ENCODE assay signal across 8 mouse cellular contexts in the genomic region with DNA sequence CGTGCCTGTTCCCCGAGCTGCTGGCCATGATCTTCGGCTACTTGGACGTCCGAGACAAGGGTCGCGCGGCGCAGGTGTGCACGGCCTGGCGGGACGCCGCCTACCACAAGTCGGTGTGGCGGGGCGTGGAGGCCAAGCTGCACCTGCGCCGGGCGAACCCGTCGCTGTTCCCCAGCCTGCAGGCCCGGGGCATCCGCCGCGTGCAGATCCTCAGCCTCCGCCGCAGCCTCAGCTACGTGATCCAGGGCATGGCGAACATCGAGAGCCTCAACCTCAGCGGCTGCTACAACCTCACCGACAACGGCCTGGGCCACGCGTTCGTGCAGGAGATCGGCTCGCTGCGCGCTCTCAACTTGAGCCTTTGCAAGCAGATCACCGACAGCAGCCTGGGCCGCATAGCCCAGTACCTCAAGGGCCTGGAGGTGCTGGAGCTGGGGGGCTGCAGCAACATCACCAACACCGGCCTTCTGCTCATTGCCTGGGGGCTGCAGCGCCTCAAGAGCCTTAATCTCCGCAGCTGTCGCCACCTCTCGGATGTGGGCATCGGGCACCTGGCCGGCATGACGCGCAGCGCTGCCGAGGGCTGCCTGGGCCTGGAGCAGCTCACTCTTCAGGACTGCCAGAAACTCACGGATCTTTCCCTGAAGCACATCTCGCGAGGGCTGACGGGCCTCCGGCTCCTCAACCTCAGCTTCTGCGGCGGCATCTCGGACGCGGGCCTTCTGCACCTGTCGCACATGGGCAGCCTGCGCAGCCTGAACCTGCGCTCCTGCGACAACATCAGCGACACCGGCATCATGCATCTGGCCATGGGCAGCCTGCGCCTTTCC. TPM values are rescaled to one million over a fixed set of nuclear protein-coding genes. Genes with fewer than 3 reads are reported as not detected.
DNase-seq lines count a peak whose midpoint lies in the region; ATAC-seq and TF ChIP-seq lines count a peak whose summit lies in the region.

No protein-coding gene starts in this region.

- under 1% methylated on average over 70 of the region's 70 CpGs for WGBS in intestine, postnatal 0 days
- WGBS in limb, embryonic 13.5 days = 1% methylated on average over 70 of the region's 70 CpGs
- under 1% methylated on average over 70 of the region's 70 CpGs for WGBS in midbrain, embryonic 15.5 days

- ATAC-seq in intestine, postnatal 0 days = peak; percentile 36
- no peak for ATAC-seq in limb, embryonic 13.5 days (ENCODE audit: low FRiP score, low read depth)
- peak; percentile 38 for ATAC-seq in midbrain, embryonic 15.5 days (replicated peaks)

- peak; percentile 33; the same call in 1 of the 2 replicates for TF ChIP-seq CTCF in intestine, postnatal 0 days (IDR thresholded peaks at IDR 0.05; ENCODE audit: low read depth)

- peak; percentile 51 to 60 for DNase-seq in lung, adult 18-20 months
- DNase-seq in lung, postnatal 25 days (ENCODE audit: low spot score) = no peak
- DNase-seq in embryo, embryonic 10 days (ENCODE audit: low spot score) = peak; percentile 69
- DNase-seq in gastrocnemius, postnatal 25 days = peak; percentile 58
- DNase-seq in spleen, postnatal 14 days (ENCODE audit: low spot score in 2 of 2) = peak; percentile 39 to 56

- peaks cover 20% of the 10 kb centered on the region for H3K36me3 ChIP-seq in intestine, postnatal 0 days (ENCODE audit: control insufficient read depth, insufficient read depth)
- H3K36me3 ChIP-seq in limb, embryonic 13.5 days = peaks cover 11% of the 10 kb centered on the region; the same call in 1 of the 2 replicates
- 0 out of 2 replicates have a peak, but pooled peaks cover 5% of the 10 kb centered on the region for H3K36me3 ChIP-seq in midbrain, embryonic 15.5 days (replicated peaks)

- H3K27me3 ChIP-seq in intestine, postnatal 0 days (replicated peaks; ENCODE audit: control insufficient read depth, insufficient read depth, low read length) = no peaks in the 10 kb centered on the region
- H3K27me3 ChIP-seq in limb, embryonic 13.5 days = no peaks in the 10 kb centered on the region
- no peaks in the 10 kb centered on the region for H3K27me3 ChIP-seq in midbrain, embryonic 15.5 days (replicated peaks)

- peaks cover 16% of the 10 kb centered on the region for H3K4me1 ChIP-seq in intestine, postnatal 0 days (replicated peaks; ENCODE audit: control insufficient read depth, insufficient read depth, low read length)
- H3K4me1 ChIP-seq in limb, embryonic 13.5 days = peaks cover 62% of the 10 kb centered on the region
- H3K4me1 ChIP-seq in midbrain, embryonic 15.5 days = peaks cover 49% of the 10 kb centered on the region

- H3K9ac ChIP-seq in intestine, postnatal 0 days (ENCODE audit: low read depth, low read length) = peak overlapping the region; percentile 88
- H3K9ac ChIP-seq in limb, embryonic 13.5 days = peak overlapping the region; percentile 86
- H3K9ac ChIP-seq in midbrain, embryonic 15.5 days = peak overlapping the region; percentile 95

- no peaks in the 10 kb centered on the region for H3K9me3 ChIP-seq in intestine, postnatal 0 days (ENCODE audit: control insufficient read depth)
- H3K9me3 ChIP-seq in limb, embryonic 13.5 days = no peaks in the 10 kb centered on the region
- H3K9me3 ChIP-seq in midbrain, embryonic 15.5 days = no peaks in the 10 kb centered on the region

- H3K27ac ChIP-seq in intestine, postnatal 0 days (ENCODE audit: low read depth, low read length) = peak overlapping the region; percentile 98
- H3K27ac ChIP-seq in limb, embryonic 13.5 days = peak overlapping the region; percentile 97
- H3K27ac ChIP-seq in midbrain, embryonic 15.5 days = peak overlapping the region; percentile 100

- peak overlapping the region; percentile 81 for H3K4me3 ChIP-seq in intestine, postnatal 0 days (ENCODE audit: low read depth, low read length)
- peak overlapping the region; percentile 80 for H3K4me3 ChIP-seq in limb, embryonic 13.5 days
- peak overlapping the region; percentile 90 for H3K4me3 ChIP-seq in midbrain, embryonic 15.5 days

- H3K4me2 ChIP-seq in intestine, postnatal 0 days (replicated peaks; ENCODE audit: low read depth) = peak overlapping the region; percentile 98
- H3K4me2 ChIP-seq in limb, embryonic 13.5 days (replicated peaks) = peak overlapping the region; percentile 100
- H3K4me2 ChIP-seq in midbrain, embryonic 15.5 days = peak overlapping the region; percentile 98

RNA-seq across cellular contexts. Expression of a gene that starts 0.6 kb away (rescaled TPM):
- total RNA-seq in gastrocnemius, postnatal 25 days (2021) = 10 to 100 TPM in 1 of 2 experiments, 1 to 10 TPM in 1; 9.1 to 10.3 TPM
- 4.0 and 4.4 TPM in 2 replicates for polyA plus RNA-seq in intestine, postnatal 0 days (2015; fragmentation: Nextera tagmentation; extraction: Ambion mirVana)
- polyA plus RNA-seq in limb, embryonic 13.5 days (2015; fragmentation: Nextera tagmentation; extraction: Ambion mirVana) = 2.9 and 4.1 TPM in 2 replicates
- 2.4 and 2.5 TPM in 2 replicates for polyA plus RNA-seq in midbrain, embryonic 15.5 days (2015; fragmentation: Nextera tagmentation; extraction: Ambion mirVana)
